Comparison of ENCODE assay signal across 8 mouse cellular contexts in the genomic region with DNA sequence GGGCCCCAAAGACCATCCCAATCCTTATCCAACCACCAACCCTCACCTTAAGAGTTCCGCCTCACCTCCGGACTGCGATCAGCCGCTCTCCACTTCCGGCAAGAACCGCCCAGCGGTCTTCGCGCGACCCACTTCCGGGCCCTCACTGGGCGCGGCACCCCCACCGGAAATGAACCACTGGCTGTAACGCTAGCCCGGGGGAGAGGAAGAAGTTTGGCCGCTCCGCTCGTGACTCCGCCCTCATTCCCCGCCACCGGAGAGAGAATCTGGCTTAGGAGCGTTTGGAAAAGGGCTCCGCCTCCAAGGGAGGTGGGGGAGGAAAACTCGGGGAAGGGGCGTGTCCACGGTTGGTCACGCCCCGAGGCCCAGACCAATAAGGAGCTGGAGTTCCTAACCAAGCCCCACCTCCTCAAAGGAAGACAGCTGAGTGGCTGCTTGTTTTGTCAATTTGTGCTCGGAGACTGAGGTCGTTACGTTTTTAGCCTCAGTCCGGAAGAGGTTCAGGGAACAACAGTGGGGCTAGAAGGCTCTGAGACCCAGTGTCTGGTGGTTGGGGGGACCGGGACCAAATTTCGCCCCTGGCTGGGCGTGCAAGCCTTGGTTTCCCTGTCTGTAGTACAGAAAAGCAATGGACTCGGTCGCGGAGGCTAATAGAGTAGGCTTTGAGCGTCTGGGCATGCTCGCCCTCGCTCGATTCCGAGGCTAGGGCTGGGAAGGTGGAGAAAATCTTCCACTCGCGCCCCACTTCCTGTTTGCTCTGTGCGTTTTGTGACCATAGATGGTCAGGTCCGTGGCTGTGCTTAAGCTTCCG. TPM values are rescaled to one million over a fixed set of nuclear protein-coding genes. Genes with fewer than 3 reads are reported as not detected.
DNase-seq lines count a peak whose midpoint lies in the region; ATAC-seq lines count a peak whose summit lies in the region.

A gene (minus strand): TSS at position 289 of the 811 bp plus-strand sequence.

- peak; percentile 99 to 100 for DNase-seq in adrenal gland, adult (ENCODE audit: inconsistent age in 2 of 2, low spot score in 1 of 2)
- DNase-seq in embryo, embryonic 10.5 days (ENCODE audit: low spot score) = peak; percentile 99
- DNase-seq in gastrocnemius, postnatal 14 days = peak; percentile 98
- DNase-seq in left cerebral cortex, postnatal 10 days (ENCODE audit: extremely low spot score in 1 of 2, low spot score in 2 of 2) = peak; percentile 98 to 99
- peak; percentile 97 for DNase-seq in right cerebral cortex, postnatal 25 days
- peak; percentile 98 for DNase-seq in urinary bladder, postnatal 4 days (ENCODE audit: low spot score in 2 of 2)

- intact Hi-C loops in gastrocnemius, postnatal 14 days (cut with DNase I; ENCODE audit: low total_unique reads) = no loop called here
- intact Hi-C loops in left cerebral cortex, postnatal 10 days (cut with DNase I) = no loop called here

- ATAC-seq in inflammation-experienced regulatory T-cells, adult 6 months = peak; percentile 90
- peak; percentile 90 for ATAC-seq in megakaryocyte-erythroid progenitor cell, adult 5-6 weeks (replicated peaks; ENCODE audit: low FRiP score, low TSS enrichment, poor library complexity, severe bottlenecking)

RNA-seq across cellular contexts. Expression of the gene that starts here (rescaled TPM):
- 10 to 100 TPM; 33.4 to 39.2 TPM for total RNA-seq in gastrocnemius, postnatal 14 days (2021)
- polyA plus RNA-seq in inflammation-experienced regulatory T-cells, adult 6 months (2017; shearing (Covaris generic)) = 100 to 1,000 TPM; 303 to 446 (median 377) TPM
- 100 to 1,000 TPM; 203 to 204 TPM for total RNA-seq in left cerebral cortex, postnatal 10 days (2021)
- total RNA-seq in megakaryocyte-erythroid progenitor cell, adult 5-6 weeks (2014; fragmentation: Nextera tagmentation) = 50.7 and 56.5 TPM in 2 replicates
- 80.5 and 95.8 TPM in 2 replicates for total RNA-seq in megakaryocyte-erythroid progenitor cell, adult 5-6 weeks (2017)

Comparison
In these comparisons a context has a peak if more than half of its experiments do, and no peak if none do; other contexts are left out.
1. Peak in every context shown above with its lines: DNase-seq and ATAC-seq.